Mouse (Mus musculus) midbrain, embryonic 10.5 days (tissue): ENCODE data around the gene Prickle2. TPM values are rescaled to one million over a fixed set of nuclear protein-coding genes. Genes with fewer than 3 reads are reported as not detected.

ENCODE experiments used
- DNase-seq: peaks from one replicate; pipeline ENCODE4 v3.0.0-alpha.2; 2017; ENCODE audit warnings: low spot score
- H3K27ac ChIP-seq: fragments of 300-500 bp; sonication (generic); replicated peaks from 2 replicates; pipeline ENCODE4 v1.5.1; 2016; ENCODE audit warnings: mild to moderate bottlenecking
- H3K27me3 ChIP-seq: fragments of 300-500 bp; sonication (generic); 2 replicates; pipeline ENCODE4 v1.6.1; 2016; ENCODE audit warnings: low read depth, mild to moderate bottlenecking; ENCODE audit not compliant: poor library complexity, severe bottlenecking
- H3K36me3 ChIP-seq: fragments of 300-500 bp; sonication (generic); 2 replicates; pipeline ENCODE4 v1.6.1; 2016; ENCODE audit warnings: mild to moderate bottlenecking, moderate library complexity
- H3K4me1 ChIP-seq: fragments of 300-500 bp; sonication (generic); 2 replicates; pipeline ENCODE4 v1.6.1; 2016
- H3K4me3 ChIP-seq: fragments of 300-500 bp; sonication (generic); 2 replicates; pipeline ENCODE4 v1.5.1; 2016; ENCODE audit warnings: mild to moderate bottlenecking, moderate library complexity
- H3K9me3 ChIP-seq: fragments of 300-500 bp; sonication (generic); replicated peaks from 2 replicates; pipeline ENCODE4 v1.6.1; 2016; ENCODE audit warnings: mild to moderate bottlenecking
- WGBS: fragments of 180-500 bp; shearing (Covaris S2); methylation state at CpG from one replicate; pipeline ENCODE4 v1.1.7; 2016; 5-methylcytosine and 5-hydroxymethylcytosine counted together
- polyA plus RNA-seq: library from polyadenylated mRNA; unstranded; fragments of >200 nt; fragmentation: Nextera tagmentation; extraction: Ambion mirVana; gene quantifications from 2 replicates; pipeline ENCODE4 v1.2.1, GENCODE M21; 2016

Prickle2 gene
- polyA plus RNA-seq, 1 experiment from 2014 or later = 3.0 TPM

DNA sequence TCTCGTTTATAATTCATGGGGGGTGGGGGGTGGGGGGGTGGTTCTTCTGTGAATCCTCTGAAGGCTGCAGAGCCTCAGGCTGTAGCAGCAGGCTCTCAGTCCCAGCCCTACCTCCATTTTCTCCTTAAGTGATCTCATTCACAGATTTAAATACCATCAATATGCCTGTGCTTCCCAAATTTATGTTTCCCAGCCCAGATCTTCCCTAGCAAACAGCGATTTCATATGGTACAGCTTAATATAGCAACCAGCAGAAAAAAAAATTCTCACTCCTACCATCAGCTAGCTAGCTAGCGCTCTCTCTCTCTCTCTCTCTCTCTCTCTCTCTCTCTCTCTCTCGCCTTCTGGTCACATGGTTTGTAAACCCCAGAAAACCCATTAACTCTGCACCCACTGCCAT, 42.5 kb downstream of the Prickle2 start:
- Histone ChIP-seq H3K4me1 (peaks cover 15% of the 10 kb centered on the region), H3K27ac (no peak overlapping the region), H3K27me3 (no peaks in the 10 kb centered on the region), H3K4me3 (no peak overlapping the region), H3K36me3 (no peaks in the 10 kb centered on the region), H3K9me3 (no peaks in the 10 kb centered on the region)
- WGBS = 91% methylated on average over 4 of the region's 4 CpGs
- DNase-seq = no peak

DNA sequence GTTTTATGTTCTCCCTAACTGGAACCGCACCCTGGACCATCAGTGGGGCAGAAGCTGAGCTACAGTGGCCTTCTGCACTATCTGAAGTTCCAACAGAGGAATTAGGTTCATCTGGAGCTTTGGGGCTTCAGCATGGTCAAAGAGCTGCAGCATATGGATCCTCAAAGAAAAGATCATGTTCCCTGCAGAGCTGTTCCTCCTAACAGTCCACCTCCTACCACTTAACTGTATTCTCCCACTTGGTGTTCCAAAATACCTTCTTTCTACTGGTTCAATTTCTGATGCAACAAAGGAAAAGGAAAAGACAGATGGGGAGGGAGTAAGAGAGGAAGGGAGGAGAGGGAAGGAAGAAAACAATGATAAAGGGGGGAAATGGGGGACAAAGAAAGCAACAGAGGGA, 56.9 kb downstream of the Prickle2 start:
- H3K4me3 ChIP-seq = no peak overlapping the region
- H3K36me3 ChIP-seq = no peaks in the 10 kb centered on the region
- 76% methylated on average over 1 of the region's 1 CpGs for WGBS
- no peak overlapping the region; the same call in 1 of the 2 replicates for H3K27ac ChIP-seq
- no peaks in the 10 kb centered on the region for H3K27me3 ChIP-seq
- no peak for DNase-seq
- peaks cover 10% of the 10 kb centered on the region for H3K4me1 ChIP-seq
- H3K9me3 ChIP-seq = no peaks in the 10 kb centered on the region

DNA sequence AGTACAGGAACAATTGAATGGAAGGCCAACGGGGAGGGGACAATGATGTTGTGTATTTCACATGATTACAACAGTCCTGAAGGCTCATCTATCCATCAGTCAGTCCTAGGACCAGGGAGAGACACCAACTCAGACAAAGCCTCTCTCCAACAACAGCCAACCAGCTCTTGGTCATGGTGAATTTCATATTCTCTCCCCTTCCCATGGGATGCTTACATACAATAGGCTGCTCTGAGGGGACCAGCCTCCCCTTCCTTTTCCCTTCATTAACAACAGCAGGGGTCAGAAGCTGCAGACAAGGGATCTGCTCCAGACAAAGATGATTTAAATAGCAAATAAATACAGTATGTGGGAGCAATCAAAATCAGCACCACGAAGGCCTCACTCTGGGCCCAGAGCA, 57.4 kb downstream of the Prickle2 start:
- DNase-seq = no peak
- Histone ChIP-seq H3K27ac (peak overlapping the region; percentile 6; the same call in 1 of the 2 replicates), H3K36me3 (no peaks in the 10 kb centered on the region), H3K27me3 (no peaks in the 10 kb centered on the region), H3K4me3 (no peak overlapping the region), H3K9me3 (no peaks in the 10 kb centered on the region), H3K4me1 (peaks cover 10% of the 10 kb centered on the region)
- WGBS = 38% methylated on average over 2 of the region's 2 CpGs

DNA sequence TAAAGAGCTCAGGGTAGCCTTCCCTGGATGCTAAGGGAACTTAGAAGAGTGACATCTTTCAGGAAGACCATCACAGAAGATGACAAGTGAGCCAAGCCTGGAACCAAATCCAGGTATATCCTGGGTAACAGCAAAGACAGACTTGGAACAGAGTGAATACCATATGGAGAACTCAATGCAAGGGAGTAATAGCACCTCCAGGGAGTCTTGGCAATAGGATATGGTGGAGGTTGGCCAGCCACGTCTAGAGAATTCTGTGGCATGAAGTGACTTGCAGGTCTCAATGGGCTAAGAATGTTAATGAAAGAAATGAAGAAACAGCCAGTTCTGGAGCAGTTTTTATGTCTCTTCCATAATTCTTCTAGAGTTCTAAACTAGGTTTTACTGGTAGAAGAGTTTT, 63.0 kb downstream of the Prickle2 start:
- Histone ChIP-seq H3K27me3 (no peaks in the 10 kb centered on the region), H3K4me3 (no peak overlapping the region), H3K27ac (no peak overlapping the region), H3K36me3 (no peaks in the 10 kb centered on the region), H3K9me3 (no peaks in the 10 kb centered on the region), H3K4me1 (no peaks in the 10 kb centered on the region)
- no peak for DNase-seq
- WGBS = 89% methylated on average over 1 of the region's 1 CpGs

DNA sequence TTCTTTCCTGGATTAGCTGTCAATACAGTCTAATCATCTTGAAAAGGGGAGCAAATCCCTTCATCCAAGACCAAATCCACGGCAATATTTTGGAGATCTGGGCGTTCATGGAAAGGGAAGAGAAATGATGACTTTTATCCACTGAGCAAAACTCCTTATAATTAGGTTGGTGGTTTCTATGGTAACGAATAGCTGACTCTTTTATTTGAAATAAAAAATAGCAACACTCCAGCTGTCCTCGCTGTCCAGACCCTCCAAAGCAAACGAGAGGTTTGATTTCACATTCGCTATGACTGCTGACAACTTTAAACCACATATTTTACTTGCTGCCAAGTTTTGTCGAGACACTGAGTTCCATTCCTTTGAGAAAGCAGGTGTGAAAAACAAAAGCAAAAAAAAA, 64.0 kb downstream of the Prickle2 start:
- 83% methylated on average over 7 of the region's 7 CpGs for WGBS
- no peak for DNase-seq

DNA sequence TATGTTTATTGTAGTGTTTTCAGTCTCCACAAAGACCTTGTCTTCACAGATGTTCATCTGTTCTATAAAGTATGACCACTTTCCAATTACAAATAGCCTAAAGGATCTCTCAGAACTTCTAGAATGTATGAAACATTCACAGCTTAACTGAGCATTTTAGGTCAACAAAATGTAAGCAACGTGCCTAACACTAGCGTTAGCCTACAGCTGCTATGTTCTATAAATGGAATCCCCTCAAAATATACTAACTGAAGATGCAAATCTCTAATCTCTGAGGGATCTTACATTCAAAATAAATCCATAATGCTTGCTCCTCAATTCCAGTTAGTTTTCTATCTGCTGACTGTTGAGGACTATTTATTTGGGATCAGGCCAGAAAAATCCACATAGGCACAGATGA, 65.1 kb downstream of the Prickle2 start:
- Histone ChIP-seq H3K27me3 (no peaks in the 10 kb centered on the region), H3K27ac (no peak overlapping the region), H3K4me1 (no peaks in the 10 kb centered on the region), H3K36me3 (no peaks in the 10 kb centered on the region), H3K4me3 (no peak overlapping the region), H3K9me3 (no peaks in the 10 kb centered on the region)
- no peak for DNase-seq
- WGBS = 90% methylated on average over 2 of the region's 2 CpGs

More for the DNA sequence above, 64.0 kb downstream of the Prickle2 start:
- no peaks in the 10 kb centered on the region for H3K27me3 ChIP-seq
- no peaks in the 10 kb centered on the region for H3K4me1 ChIP-seq
- H3K9me3 ChIP-seq = no peaks in the 10 kb centered on the region
- no peak overlapping the region for H3K27ac ChIP-seq
- H3K36me3 ChIP-seq = no peaks in the 10 kb centered on the region
- no peak overlapping the region for H3K4me3 ChIP-seq

DNA sequence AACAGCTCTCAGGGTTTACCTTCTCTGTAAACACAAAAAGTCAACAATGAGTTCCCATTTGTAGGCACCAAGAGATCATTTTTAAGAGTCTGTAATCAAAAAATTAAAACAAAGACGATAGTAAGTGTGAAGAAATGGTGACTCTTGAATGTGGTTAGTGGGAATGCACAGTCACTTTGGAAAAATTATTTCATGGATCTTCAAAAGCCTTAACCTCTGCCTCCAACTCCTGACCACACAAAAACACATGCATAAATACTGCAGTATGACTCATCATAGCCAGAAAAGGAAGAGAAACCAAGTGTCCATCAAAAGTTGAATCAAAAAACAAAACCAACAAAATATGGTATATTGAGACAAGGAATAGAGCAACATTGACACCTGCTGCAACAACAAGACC, 69.5 kb downstream of the Prickle2 start:
- WGBS = 85% methylated on average over 1 of the region's 1 CpGs
- Histone ChIP-seq H3K36me3 (no peaks in the 10 kb centered on the region), H3K27ac (no peak overlapping the region), H3K9me3 (no peaks in the 10 kb centered on the region), H3K27me3 (no peaks in the 10 kb centered on the region), H3K4me3 (no peak overlapping the region), H3K4me1 (no peaks in the 10 kb centered on the region)
- no peak for DNase-seq

DNA sequence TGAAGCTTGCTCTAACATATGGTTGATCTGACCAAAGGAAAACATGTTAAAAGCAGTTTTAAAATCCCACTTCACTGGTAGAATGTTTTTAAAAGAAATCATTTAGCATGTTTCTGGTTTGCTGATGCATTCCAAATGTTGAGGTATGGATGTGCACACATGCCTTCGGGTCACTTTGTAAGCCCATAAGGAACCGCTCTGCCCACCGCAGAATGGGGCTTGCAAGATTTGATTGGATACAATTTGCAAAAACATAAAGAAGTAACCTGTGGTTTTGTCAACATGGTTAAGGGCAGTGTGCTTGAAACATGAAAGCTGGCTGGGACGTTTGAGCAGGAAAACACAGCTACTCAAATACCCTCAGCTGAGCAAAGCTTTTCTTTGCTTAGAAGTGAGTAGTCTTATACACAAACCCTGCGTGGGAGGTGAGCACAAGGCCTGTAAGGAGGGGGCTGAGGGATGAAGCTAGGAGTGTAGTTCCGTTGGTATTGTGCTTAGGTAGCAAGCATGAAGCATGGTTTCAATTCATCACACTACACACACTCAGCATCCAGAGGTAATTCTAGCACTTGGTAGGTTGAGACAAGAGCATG, 71.0 kb downstream of the Prickle2 start:
- no peak for DNase-seq
- WGBS = 80% methylated on average over 6 of the region's 6 CpGs
- H3K27ac ChIP-seq = no peak overlapping the region
- H3K9me3 ChIP-seq = no peaks in the 10 kb centered on the region
- no peak overlapping the region for H3K4me3 ChIP-seq
- H3K36me3 ChIP-seq = no peaks in the 10 kb centered on the region
- H3K4me1 ChIP-seq = no peaks in the 10 kb centered on the region
- H3K27me3 ChIP-seq = no peaks in the 10 kb centered on the region

DNA sequence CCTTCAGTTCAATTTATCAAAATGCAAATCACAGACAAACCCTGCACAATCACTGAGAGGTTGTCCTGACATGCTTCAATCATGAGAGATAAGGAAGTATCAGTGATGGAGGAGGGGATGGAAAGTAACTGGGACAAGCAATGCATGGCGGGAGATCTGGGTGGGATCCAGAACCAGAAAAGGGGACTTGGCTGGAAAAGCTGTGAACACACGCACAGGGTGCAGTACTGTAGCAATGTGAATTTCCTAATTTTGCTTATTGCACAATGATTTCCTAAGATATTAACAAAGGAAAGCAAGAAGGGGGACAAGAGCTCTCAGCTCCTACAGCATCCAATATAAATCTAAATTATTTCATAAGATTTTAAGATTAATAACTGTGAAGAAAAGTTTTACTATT, 75.0 kb downstream of the Prickle2 start:
- H3K9me3 ChIP-seq = no peaks in the 10 kb centered on the region
- no peak overlapping the region for H3K4me3 ChIP-seq
- no peak overlapping the region for H3K27ac ChIP-seq
- no peaks in the 10 kb centered on the region for H3K27me3 ChIP-seq
- WGBS = 91% methylated on average over 2 of the region's 2 CpGs
- no peaks in the 10 kb centered on the region for H3K36me3 ChIP-seq
- DNase-seq = no peak
- H3K4me1 ChIP-seq = peaks cover 4% of the 10 kb centered on the region; the same call in 1 of the 2 replicates

DNA sequence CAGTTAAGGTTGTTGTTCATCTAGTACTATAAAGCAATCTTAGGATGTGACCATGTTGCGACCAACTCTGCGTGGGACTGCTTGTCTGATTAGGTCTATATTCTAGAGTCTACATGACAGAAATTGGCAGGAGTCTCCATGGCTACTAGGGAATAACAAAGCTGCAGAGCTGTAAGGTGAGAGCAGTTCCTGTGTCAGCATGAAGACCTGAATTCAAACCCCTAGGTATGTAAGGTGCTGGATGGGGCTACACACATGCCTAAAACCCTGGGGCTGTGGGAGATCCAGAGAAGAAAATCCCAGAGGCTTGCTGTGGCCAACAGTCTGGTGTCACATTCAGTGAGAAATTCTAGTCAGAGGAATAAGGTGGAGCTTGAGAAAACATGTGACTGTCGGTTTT, 78.2 kb downstream of the Prickle2 start:
- 89% methylated on average over 3 of the region's 3 CpGs for WGBS

DNA sequence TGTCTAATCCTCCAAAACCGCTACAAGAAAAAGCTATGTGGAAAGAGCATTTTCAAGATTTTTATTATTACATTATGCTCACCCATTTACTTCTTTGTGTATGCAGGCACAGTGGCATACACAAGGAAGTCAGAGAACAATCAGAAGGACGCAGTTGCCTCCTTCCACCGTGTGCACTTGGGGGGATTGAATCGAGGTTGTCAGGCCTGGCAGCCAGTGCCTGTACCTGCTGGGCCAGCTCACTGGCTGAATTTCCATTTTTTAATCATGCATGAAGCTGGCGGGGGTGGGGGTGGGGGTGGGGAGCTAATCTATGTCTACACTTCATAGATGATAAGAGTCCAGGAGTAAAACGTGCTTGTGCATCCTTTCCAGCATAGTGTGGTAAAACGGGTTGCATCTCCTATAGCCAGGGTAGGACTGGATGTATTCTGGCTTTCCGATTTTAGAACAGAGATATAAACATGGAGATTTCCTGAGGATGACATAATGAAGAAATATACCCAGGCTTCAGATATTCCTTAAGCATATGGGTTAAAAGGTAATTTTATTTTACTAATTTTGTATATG, 78.8 kb downstream of the Prickle2 start:
- H3K36me3 ChIP-seq = no peaks in the 10 kb centered on the region
- no peaks in the 10 kb centered on the region for H3K9me3 ChIP-seq
- H3K4me3 ChIP-seq = no peak overlapping the region
- no peak for DNase-seq
- no peaks in the 10 kb centered on the region for H3K27me3 ChIP-seq
- no peak overlapping the region for H3K27ac ChIP-seq
- WGBS = 82% methylated on average over 8 of the region's 8 CpGs
- peaks cover 7% of the 10 kb centered on the region; the same call in 1 of the 2 replicates for H3K4me1 ChIP-seq

More for the DNA sequence above, 78.2 kb downstream of the Prickle2 start:
- Histone ChIP-seq H3K4me1 (peaks cover 7% of the 10 kb centered on the region; the same call in 1 of the 2 replicates), H3K9me3 (no peaks in the 10 kb centered on the region), H3K27ac (no peak overlapping the region), H3K27me3 (no peaks in the 10 kb centered on the region), H3K4me3 (no peak overlapping the region), H3K36me3 (no peaks in the 10 kb centered on the region)
- DNase-seq = no peak

DNA sequence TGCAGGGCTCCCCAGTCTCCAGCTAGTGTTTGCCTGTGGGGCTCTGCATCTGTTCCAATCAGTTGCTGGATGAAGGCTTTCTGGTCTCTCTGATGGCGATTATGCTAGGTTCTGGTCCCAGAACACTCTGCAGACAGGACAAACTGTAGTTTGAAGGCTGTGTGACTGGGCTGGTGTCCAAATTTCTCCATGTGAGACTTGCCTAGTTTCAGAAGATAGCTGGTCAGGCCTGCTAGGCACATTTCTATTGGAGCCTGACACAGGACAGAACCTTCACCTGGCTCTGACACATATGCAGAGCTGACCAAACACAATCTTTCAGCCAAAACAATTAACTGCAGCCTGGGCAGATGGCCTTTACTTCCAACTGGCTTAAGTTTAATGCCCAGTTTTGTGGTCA, 80.0 kb downstream of the Prickle2 start:
- no peak for DNase-seq
- no peak overlapping the region for H3K27ac ChIP-seq
- H3K4me3 ChIP-seq = no peak overlapping the region
- H3K4me1 ChIP-seq = peaks cover 7% of the 10 kb centered on the region; the same call in 1 of the 2 replicates
- no peaks in the 10 kb centered on the region for H3K36me3 ChIP-seq
- no peaks in the 10 kb centered on the region for H3K27me3 ChIP-seq
- WGBS = 71% methylated on average over 1 of the region's 1 CpGs
- no peaks in the 10 kb centered on the region for H3K9me3 ChIP-seq

DNA sequence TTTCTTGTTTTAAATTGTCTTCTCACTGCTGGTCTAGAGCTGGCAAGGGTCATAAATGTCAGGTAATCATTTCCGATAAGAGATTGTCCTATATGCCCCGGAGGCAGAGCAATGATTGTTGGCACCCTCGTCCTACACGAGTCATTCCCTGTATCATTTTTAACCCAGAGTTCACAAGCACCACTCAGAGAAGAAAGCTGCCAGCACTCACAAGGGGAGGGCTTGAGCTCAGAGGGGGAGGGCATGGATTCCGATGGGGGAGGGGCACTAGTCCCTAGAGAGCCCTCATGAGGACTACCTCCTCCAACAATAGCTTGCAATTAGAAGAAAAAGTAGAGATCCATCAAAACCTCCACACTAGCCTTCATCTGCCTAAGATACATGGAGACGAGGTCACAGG, 81.6 kb downstream of the Prickle2 start:
- WGBS = 83% methylated on average over 6 of the region's 6 CpGs
- no peak for DNase-seq
- Histone ChIP-seq H3K9me3 (peaks cover under 1% of the 10 kb centered on the region; the same call in 1 of the 2 replicates), H3K27me3 (no peaks in the 10 kb centered on the region), H3K4me3 (no peak overlapping the region), H3K27ac (no peak overlapping the region), H3K36me3 (no peaks in the 10 kb centered on the region), H3K4me1 (peaks cover 7% of the 10 kb centered on the region; the same call in 1 of the 2 replicates)
